Mouse (Mus musculus) ES-E14 (cell line): ENCODE measurements at regions not wholly inside any gene's neighbourhood (a gene's known extent, or its start where the extent isn't known, plus 50 kb on each side); places are given as distances from the start of the nearest gene placed in this dataset.

ENCODE experiments used
- CHD2 ChIP-seq: IDR thresholded peaks from 2 replicates; pipeline ENCODE4 v1.6.1; 2014; ENCODE audit warnings: mild to moderate bottlenecking, low read depth, low read length, inconsistent platforms
- HCFC1 ChIP-seq: IDR thresholded peaks from 2 replicates; pipeline ENCODE4 v1.6.1; 2012; ENCODE audit warnings: low read length, inconsistent platforms, borderline replicate concordance; ENCODE audit not compliant: insufficient read depth
- MAFK ChIP-seq: IDR thresholded peaks from 2 replicates; pipeline ENCODE4 v1.6.1; 2014; ENCODE audit warnings: mild to moderate bottlenecking, low read depth, low read length, inconsistent platforms; ENCODE audit not compliant: insufficient read depth
- ZC3H11A ChIP-seq: IDR thresholded peaks from 2 replicates; pipeline ENCODE4 v1.6.1; 2012; ENCODE audit warnings: low read depth, mild to moderate bottlenecking, inconsistent platforms, low read length, borderline replicate concordance
- ZNF384 ChIP-seq: IDR thresholded peaks from 2 replicates; pipeline ENCODE4 v1.6.1; 2012; ENCODE audit warnings: low read depth, low read length, inconsistent platforms

GRCm38 (mm10) chr10:97087286-97087685 is 392.1 kb upstream of the Dcn start:
- TF ChIP-seq ZC3H11A: no peak
- no peak for TF ChIP-seq HCFC1
- no peak for TF ChIP-seq CHD2
- TF ChIP-seq MAFK: no peak
- TF ChIP-seq ZNF384: no peak
